Mouse (Mus musculus): ENCODE measurements at regions not wholly inside any gene's neighbourhood (a gene's known extent, or its start where the extent isn't known, plus 50 kb on each side); places are given as distances from the start of the nearest gene placed in this dataset.

GRCm38 (mm10) chr6:121560852-121561251 lies 74.3 kb upstream of the A2m start:
- H3K4me2 ChIP-seq: no peak overlapping the region
- H3K27me3 ChIP-seq: no peaks in the 10 kb centered on the region
- no peak for ATAC-seq (replicated peaks; ENCODE audit: insufficient number of reproducible peaks, insufficient read depth, low FRiP score, low read depth)
- H3K9me3 ChIP-seq (replicated peaks): no peaks in the 10 kb centered on the region
- H3K4me3 ChIP-seq: no peak overlapping the region
- H3K36me3 ChIP-seq: no peaks in the 10 kb centered on the region
- 1% methylated on average over 3 of the region's 3 CpGs for WGBS
- no peak overlapping the region for H3K27ac ChIP-seq
- H3K4me1 ChIP-seq (replicated peaks): no peaks in the 10 kb centered on the region
- no peak overlapping the region for H3K9ac ChIP-seq

GRCm38 (mm10) chr6:121560393-121560793 lies 74.8 kb upstream of the A2m start:
- Histone ChIP-seq H3K9me3 (replicated peaks) (no peaks in the 10 kb centered on the region), H3K36me3 (no peaks in the 10 kb centered on the region), H3K27me3 (no peaks in the 10 kb centered on the region), H3K4me2 (no peak overlapping the region), H3K4me3 (no peak overlapping the region), H3K9ac (no peak overlapping the region), H3K27ac (no peak overlapping the region), H3K4me1 (replicated peaks) (no peaks in the 10 kb centered on the region)
- 50% methylated on average over 1 of the region's 1 CpGs for WGBS
- no peak for ATAC-seq (replicated peaks; ENCODE audit: insufficient number of reproducible peaks, insufficient read depth, low FRiP score, low read depth)

GRCm38 (mm10) chr6:121556481-121556880 lies 78.7 kb upstream of the A2m start:
- Histone ChIP-seq H3K4me1 (replicated peaks) (no peaks in the 10 kb centered on the region), H3K4me3 (no peak overlapping the region), H3K9me3 (replicated peaks) (no peaks in the 10 kb centered on the region), H3K9ac (no peak overlapping the region), H3K27ac (no peak overlapping the region), H3K4me2 (no peak overlapping the region), H3K27me3 (no peaks in the 10 kb centered on the region), H3K36me3 (no peaks in the 10 kb centered on the region)
- ATAC-seq (replicated peaks; ENCODE audit: insufficient number of reproducible peaks, insufficient read depth, low FRiP score, low read depth): no peak
- WGBS: 3% methylated on average over 3 of the region's 3 CpGs

- H3K4me3 ChIP-seq: no peak overlapping the region
- H3K4me2 ChIP-seq: no peak overlapping the region
- H3K27ac ChIP-seq: no peak overlapping the region
- no peaks in the 10 kb centered on the region for H3K4me1 ChIP-seq (replicated peaks)
- H3K9me3 ChIP-seq (replicated peaks): no peaks in the 10 kb centered on the region
- H3K36me3 ChIP-seq: no peaks in the 10 kb centered on the region
- H3K9ac ChIP-seq: no peak overlapping the region
- no peak for ATAC-seq (replicated peaks; ENCODE audit: insufficient number of reproducible peaks, insufficient read depth, low FRiP score, low read depth)
- WGBS: 82% methylated on average over 2 of the region's 2 CpGs
- no peaks in the 10 kb centered on the region for H3K27me3 ChIP-seq
Measured at GRCm38 (mm10) chr6:121553501-121554132, 80.1 kb upstream of the Iqsec3 start.

GRCm38 (mm10) chr6:121533521-121533920 lies 60.0 kb upstream of the Iqsec3 start:
- Histone ChIP-seq H3K9me3 (replicated peaks) (no peaks in the 10 kb centered on the region), H3K4me1 (replicated peaks) (no peaks in the 10 kb centered on the region), H3K27ac (no peak overlapping the region), H3K27me3 (no peaks in the 10 kb centered on the region), H3K4me2 (no peak overlapping the region), H3K9ac (no peak overlapping the region), H3K4me3 (no peak overlapping the region), H3K36me3 (no peaks in the 10 kb centered on the region)
- WGBS: 59% methylated on average over 7 of the region's 7 CpGs
- ATAC-seq (replicated peaks; ENCODE audit: insufficient number of reproducible peaks, insufficient read depth, low FRiP score, low read depth): no peak

- no peak for ATAC-seq (replicated peaks; ENCODE audit: insufficient number of reproducible peaks, insufficient read depth, low FRiP score, low read depth)
Measured at GRCm38 (mm10) chr6:121532926-121533325, 59.4 kb upstream of the Iqsec3 start.

GRCm38 (mm10) chr6:121531825-121532389 lies 58.4 kb upstream of the Iqsec3 start:
- Histone ChIP-seq H3K9me3 (replicated peaks) (no peaks in the 10 kb centered on the region), H3K4me2 (no peak overlapping the region), H3K27ac (no peak overlapping the region), H3K36me3 (no peaks in the 10 kb centered on the region), H3K4me1 (replicated peaks) (no peaks in the 10 kb centered on the region), H3K27me3 (no peaks in the 10 kb centered on the region), H3K4me3 (no peak overlapping the region), H3K9ac (no peak overlapping the region)
- WGBS: 68% methylated on average over 13 of the region's 13 CpGs
- ATAC-seq (replicated peaks; ENCODE audit: insufficient number of reproducible peaks, insufficient read depth, low FRiP score, low read depth): no peak

More at GRCm38 (mm10) chr6:121532926-121533325, 59.4 kb upstream of the Iqsec3 start:
- Histone ChIP-seq H3K27me3 (no peaks in the 10 kb centered on the region), H3K27ac (no peak overlapping the region), H3K9me3 (replicated peaks) (no peaks in the 10 kb centered on the region), H3K4me3 (no peak overlapping the region), H3K9ac (no peak overlapping the region), H3K4me1 (replicated peaks) (no peaks in the 10 kb centered on the region), H3K36me3 (no peaks in the 10 kb centered on the region), H3K4me2 (no peak overlapping the region)
- WGBS: 2% methylated on average over 3 of the region's 3 CpGs

GRCm38 (mm10) chr6:121527281-121527680 lies 53.8 kb upstream of the Iqsec3 start:
- no peak overlapping the region for H3K9ac ChIP-seq
- no peaks in the 10 kb centered on the region for H3K36me3 ChIP-seq
- no peak overlapping the region for H3K4me2 ChIP-seq
- no peaks in the 10 kb centered on the region for H3K27me3 ChIP-seq
- H3K27ac ChIP-seq: no peak overlapping the region
- H3K4me3 ChIP-seq: no peak overlapping the region
- peaks cover 17% of the 10 kb centered on the region for H3K4me1 ChIP-seq (replicated peaks)
- H3K9me3 ChIP-seq (replicated peaks): no peaks in the 10 kb centered on the region
- WGBS: 86% methylated on average over 4 of the region's 4 CpGs
- ATAC-seq (replicated peaks; ENCODE audit: insufficient number of reproducible peaks, insufficient read depth, low FRiP score, low read depth): no peak

- Histone ChIP-seq H3K4me1 (replicated peaks) (peaks cover 17% of the 10 kb centered on the region), H3K36me3 (no peaks in the 10 kb centered on the region), H3K27ac (no peak overlapping the region), H3K9ac (no peak overlapping the region), H3K27me3 (no peaks in the 10 kb centered on the region), H3K4me2 (no peak overlapping the region), H3K9me3 (replicated peaks) (no peaks in the 10 kb centered on the region), H3K4me3 (no peak overlapping the region)
- 82% methylated on average over 2 of the region's 2 CpGs for WGBS
- ATAC-seq (replicated peaks; ENCODE audit: insufficient number of reproducible peaks, insufficient read depth, low FRiP score, low read depth): no peak
Measured at GRCm38 (mm10) chr6:121526121-121526520, 52.6 kb upstream of the Iqsec3 start.

GRCm38 (mm10) chr6:121524613-121524970 lies 51.1 kb upstream of the Iqsec3 start:
- 48% methylated on average over 3 of the region's 3 CpGs for WGBS

GRCm38 (mm10) chr6:121523882-121524612 lies 50.6 kb upstream of the Iqsec3 start:
- H3K27ac ChIP-seq: peak overlapping the region; percentile 66
- no peak overlapping the region for H3K9ac ChIP-seq
- peaks cover 17% of the 10 kb centered on the region for H3K4me1 ChIP-seq (replicated peaks)
- no peak overlapping the region for H3K4me3 ChIP-seq
- peak; percentile 63; the same call in 1 of the 2 replicates for ATAC-seq (replicated peaks; ENCODE audit: insufficient number of reproducible peaks, insufficient read depth, low FRiP score, low read depth)
- H3K36me3 ChIP-seq: no peaks in the 10 kb centered on the region
- H3K4me2 ChIP-seq: peak overlapping the region; percentile 31; the same call in 1 of the 2 replicates
- H3K27me3 ChIP-seq: no peaks in the 10 kb centered on the region
- H3K9me3 ChIP-seq (replicated peaks): no peaks in the 10 kb centered on the region
- 44% methylated on average over 11 of the region's 11 CpGs for WGBS

More at GRCm38 (mm10) chr6:121524613-121524970, 51.1 kb upstream of the Iqsec3 start:
- no peak overlapping the region for H3K9ac ChIP-seq
- H3K4me3 ChIP-seq: no peak overlapping the region
- 0 out of 2 replicates have a peak overlapping the region, but pooled peaks have one; percentile 31 for H3K4me2 ChIP-seq
- no peak overlapping the region for H3K27ac ChIP-seq
- peaks cover 17% of the 10 kb centered on the region for H3K4me1 ChIP-seq (replicated peaks)
- ATAC-seq (replicated peaks; ENCODE audit: insufficient number of reproducible peaks, insufficient read depth, low FRiP score, low read depth): no peak
- no peaks in the 10 kb centered on the region for H3K9me3 ChIP-seq (replicated peaks)
- H3K36me3 ChIP-seq: no peaks in the 10 kb centered on the region
- H3K27me3 ChIP-seq: no peaks in the 10 kb centered on the region

Measured in heart, embryonic 15.5 days (tissue).